Mouse (Mus musculus): ENCODE measurements around the gene Plekha8. TPM values are rescaled to one million over a fixed set of nuclear protein-coding genes. Genes with fewer than 3 reads are reported as not detected.

Gene Plekha8
- polyA plus RNA-seq, 1 experiment from 2014 or later: 11.8 TPM

DNA sequence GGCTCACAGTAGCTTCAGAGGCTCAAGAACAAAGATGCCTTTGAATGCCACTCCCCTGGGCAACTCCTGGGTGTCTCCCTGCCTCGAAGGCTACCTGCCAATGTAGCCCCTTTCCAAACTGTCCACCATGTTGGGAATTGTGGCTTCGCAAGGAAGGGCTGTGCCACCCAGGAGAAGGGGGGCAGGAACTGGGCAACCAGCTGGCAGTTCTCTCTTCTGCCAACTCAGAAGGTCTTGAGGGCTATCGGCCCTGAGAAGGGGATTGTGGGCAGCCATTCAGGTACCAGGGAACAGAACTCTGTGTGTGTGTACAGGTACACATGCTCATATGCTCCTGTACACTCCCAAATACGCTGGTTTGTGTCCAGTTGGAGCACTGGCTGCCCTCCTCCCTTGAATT lies 89.2 kb downstream of the Plekha8 start:
- Histone ChIP-seq H3K27me3 (replicated peaks; ENCODE audit: control insufficient read depth, insufficient read depth, low read length) (no peaks in the 10 kb centered on the region), H3K36me3 (ENCODE audit: control insufficient read depth, insufficient read depth, low read length) (no peaks in the 10 kb centered on the region), H3K9ac (ENCODE audit: low read length) (no peak overlapping the region), H3K27ac (ENCODE audit: low read depth, low read length) (no peak overlapping the region), H3K4me3 (ENCODE audit: low read depth, low read length) (0 out of 2 replicates have a peak overlapping the region, but pooled peaks have one; percentile 3), H3K4me2 (ENCODE audit: low read length) (peak overlapping the region; percentile 7; the same call in 1 of the 2 replicates), H3K4me1 (ENCODE audit: control insufficient read depth, insufficient read depth, low read length) (peaks cover 9% of the 10 kb centered on the region), H3K9me3 (replicated peaks; ENCODE audit: control insufficient read depth, low read length) (no peaks in the 10 kb centered on the region)
- DNase-seq (ENCODE audit: low spot score) (no peak), ATAC-seq (no peak)
- 82% methylated on average over 4 of the region's 4 CpGs for whole genome bisulfite sequencing

DNA sequence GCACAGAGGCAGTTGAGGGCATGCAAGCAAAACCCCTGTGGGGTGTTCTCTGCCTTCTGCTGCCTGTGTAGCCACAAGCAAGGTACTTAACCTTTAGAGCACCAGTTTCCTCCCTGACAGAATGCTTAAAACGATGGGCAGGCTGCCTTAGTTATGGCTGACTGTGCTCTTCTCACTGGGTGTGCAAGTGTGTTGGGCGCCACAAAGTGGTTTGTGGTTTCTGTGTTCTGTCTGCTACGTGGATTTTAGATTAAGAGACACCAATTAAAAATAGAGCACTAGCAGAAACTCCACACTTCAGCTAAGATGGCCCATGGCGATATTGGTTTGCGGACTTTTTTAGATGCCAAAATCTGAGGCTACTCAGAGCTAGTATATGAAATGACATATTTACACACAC lies 90.2 kb downstream of the Plekha8 start:
- no peaks in the 10 kb centered on the region for H3K27me3 ChIP-seq (replicated peaks; ENCODE audit: control insufficient read depth, insufficient read depth, low read length)

DNA sequence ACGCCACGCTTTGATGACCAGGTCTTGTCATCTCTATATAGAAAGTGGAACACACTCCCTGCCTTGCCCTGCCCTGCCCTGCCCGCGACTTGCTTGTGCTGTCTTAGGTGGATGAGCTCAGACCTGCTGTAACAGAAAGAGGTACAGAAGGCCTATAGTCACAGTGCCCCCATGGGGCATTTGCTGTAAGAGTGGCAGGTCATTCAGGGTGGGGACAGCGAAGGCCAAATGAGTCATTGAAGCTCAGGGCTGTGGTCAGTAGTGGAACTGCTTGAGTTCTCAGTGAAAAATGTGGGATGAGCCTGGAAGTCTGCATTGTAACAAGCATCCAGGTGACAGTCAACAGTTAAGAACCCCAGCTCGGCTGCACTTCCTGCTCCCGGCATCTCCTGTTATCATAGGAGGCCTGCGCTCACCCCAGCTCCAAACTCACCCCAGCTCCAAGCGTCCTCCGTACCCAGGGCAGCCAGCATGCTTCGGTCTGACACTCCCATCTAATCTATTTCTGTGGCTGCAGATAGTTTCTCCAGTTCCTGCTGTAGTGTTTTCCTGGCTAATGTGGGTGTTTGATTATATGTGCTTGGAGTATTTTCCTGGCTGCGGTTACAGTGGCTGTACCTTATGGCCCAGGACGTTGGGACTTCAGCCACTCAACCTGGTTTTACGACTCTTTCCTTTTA lies 90.9 kb downstream of the Plekha8 start:
- Histone ChIP-seq H3K27me3 (replicated peaks; ENCODE audit: control insufficient read depth, insufficient read depth, low read length) (no peaks in the 10 kb centered on the region), H3K4me2 (ENCODE audit: low read length) (no peak overlapping the region), H3K9ac (ENCODE audit: low read length) (no peak overlapping the region), H3K27ac (ENCODE audit: low read depth, low read length) (no peak overlapping the region), H3K9me3 (replicated peaks; ENCODE audit: control insufficient read depth, low read length) (no peaks in the 10 kb centered on the region), H3K4me1 (ENCODE audit: control insufficient read depth, insufficient read depth, low read length) (peaks cover 7% of the 10 kb centered on the region), H3K4me3 (ENCODE audit: low read depth, low read length) (no peak overlapping the region), H3K36me3 (ENCODE audit: control insufficient read depth, insufficient read depth, low read length) (peaks cover 14% of the 10 kb centered on the region)
- no peak for DNase-seq (ENCODE audit: low spot score)
- ATAC-seq: no peak
- 83% methylated on average over 14 of the region's 14 CpGs for WGBS

More for the DNA sequence above, 90.2 kb downstream of the Plekha8 start:
- 80% methylated on average over 5 of the region's 5 CpGs for WGBS
- H3K4me1 ChIP-seq (ENCODE audit: control insufficient read depth, insufficient read depth, low read length): peaks cover 9% of the 10 kb centered on the region
- no peak overlapping the region for H3K27ac ChIP-seq (ENCODE audit: low read depth, low read length)
- no peak overlapping the region for H3K9ac ChIP-seq (ENCODE audit: low read length)
- no peaks in the 10 kb centered on the region for H3K9me3 ChIP-seq (replicated peaks; ENCODE audit: control insufficient read depth, low read length)
- ATAC-seq (no peak), DNase-seq (ENCODE audit: low spot score) (no peak)
- peaks cover 7% of the 10 kb centered on the region for H3K36me3 ChIP-seq (ENCODE audit: control insufficient read depth, insufficient read depth, low read length)
- no peak overlapping the region for H3K4me2 ChIP-seq (ENCODE audit: low read length)
- H3K4me3 ChIP-seq (ENCODE audit: low read depth, low read length): no peak overlapping the region

DNA sequence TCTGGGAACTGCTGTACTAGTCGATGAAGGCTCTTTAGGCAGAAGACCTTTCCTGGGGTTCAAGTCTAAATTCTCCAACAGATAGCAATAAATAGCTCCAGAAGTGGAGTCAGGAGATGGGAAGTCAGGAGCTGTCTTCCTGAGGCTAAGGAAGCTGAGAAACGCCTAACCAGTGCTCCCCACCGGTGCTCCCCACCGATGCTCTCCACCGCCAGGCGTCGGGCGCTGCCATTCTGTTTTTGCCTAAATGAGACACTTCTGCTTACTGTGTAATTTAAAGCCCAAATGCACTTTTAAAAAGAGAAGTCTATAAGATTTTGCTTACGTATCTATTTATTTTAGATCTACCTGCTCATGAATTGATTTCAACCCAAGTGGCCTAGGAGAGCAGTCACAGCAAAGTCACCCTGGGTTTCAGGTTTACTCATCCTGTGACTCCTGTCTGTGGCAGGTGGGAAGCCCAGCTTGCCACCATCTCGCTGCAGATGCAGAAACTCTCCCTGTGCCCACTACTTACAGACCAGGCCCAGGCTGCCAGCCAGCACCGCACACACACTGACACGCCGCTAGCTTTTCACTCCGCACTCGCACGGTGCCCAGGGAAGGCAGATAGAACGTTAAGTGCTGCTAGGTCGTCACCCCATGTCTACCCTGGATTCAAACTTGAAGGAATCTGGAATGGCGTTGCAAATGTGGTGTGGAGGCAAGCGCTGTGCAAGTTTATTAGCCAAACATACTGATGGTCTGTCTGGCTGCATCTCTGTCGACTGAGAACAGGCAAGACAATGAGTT lies 92.2 kb downstream of the Plekha8 start:
- DNase-seq (ENCODE audit: low spot score): no peak
- H3K36me3 ChIP-seq (ENCODE audit: control insufficient read depth, insufficient read depth, low read length): peaks cover 25% of the 10 kb centered on the region
- no peak overlapping the region for H3K4me3 ChIP-seq (ENCODE audit: low read depth, low read length)
- H3K27ac ChIP-seq (ENCODE audit: low read depth, low read length): no peak overlapping the region
- ATAC-seq: no peak
- 92% methylated on average over 21 of the region's 21 CpGs for WGBS
- H3K9ac ChIP-seq (ENCODE audit: low read length): no peak overlapping the region
- peaks cover 6% of the 10 kb centered on the region; the same call in 1 of the 2 replicates for H3K4me1 ChIP-seq (ENCODE audit: control insufficient read depth, insufficient read depth, low read length)
- H3K9me3 ChIP-seq (replicated peaks; ENCODE audit: control insufficient read depth, low read length): no peaks in the 10 kb centered on the region
- no peaks in the 10 kb centered on the region for H3K27me3 ChIP-seq (replicated peaks; ENCODE audit: control insufficient read depth, insufficient read depth, low read length)
- no peak overlapping the region for H3K4me2 ChIP-seq (ENCODE audit: low read length)

DNA sequence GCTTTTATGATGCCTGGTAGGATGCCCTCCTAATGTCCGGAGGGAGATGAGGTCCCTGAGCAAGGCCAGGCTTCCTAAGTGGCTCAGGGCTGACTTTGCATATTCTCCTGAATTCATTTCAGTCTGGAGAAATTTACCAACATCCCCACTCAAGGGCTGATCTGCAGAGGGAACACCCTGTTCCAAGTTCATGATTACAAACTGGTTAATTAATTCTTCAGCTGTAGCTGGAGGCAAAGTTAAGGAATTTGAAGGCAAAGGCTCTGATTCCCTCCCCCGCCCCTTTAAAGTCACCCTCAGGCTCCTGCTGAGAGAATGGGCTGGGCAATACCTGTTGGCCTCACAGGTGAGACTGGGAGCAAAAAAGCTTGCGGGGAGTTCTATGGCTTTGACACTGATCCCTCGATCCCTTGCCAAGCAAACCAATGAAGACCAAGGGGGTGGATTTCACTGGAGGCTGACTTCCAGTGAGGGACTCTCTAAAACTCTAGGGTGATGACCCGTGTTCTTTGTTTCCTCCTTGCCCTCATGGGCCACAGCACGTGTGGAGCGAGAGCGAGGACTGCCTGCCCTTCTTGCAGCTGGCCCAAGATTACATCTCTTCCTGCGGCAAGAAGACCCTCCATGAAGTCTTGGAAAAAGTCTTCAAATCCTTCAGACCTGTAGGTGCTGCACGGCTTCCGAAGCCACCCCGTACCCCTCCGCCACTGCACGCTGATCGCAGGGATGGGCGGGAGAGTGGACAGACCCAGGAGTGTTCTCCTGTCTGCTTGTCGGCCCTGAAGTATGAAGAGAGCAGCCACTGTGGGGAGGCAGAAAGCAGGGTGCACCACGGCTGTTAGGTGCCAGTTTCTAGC lies 93.8 kb downstream of the Plekha8 start:
- Histone ChIP-seq H3K27ac (ENCODE audit: low read depth, low read length) (no peak overlapping the region), H3K4me2 (ENCODE audit: low read length) (no peak overlapping the region), H3K9me3 (replicated peaks; ENCODE audit: control insufficient read depth, low read length) (no peaks in the 10 kb centered on the region), H3K27me3 (replicated peaks; ENCODE audit: control insufficient read depth, insufficient read depth, low read length) (no peaks in the 10 kb centered on the region), H3K4me3 (ENCODE audit: low read depth, low read length) (no peak overlapping the region), H3K9ac (ENCODE audit: low read length) (no peak overlapping the region), H3K36me3 (ENCODE audit: control insufficient read depth, insufficient read depth, low read length) (peaks cover 33% of the 10 kb centered on the region), H3K4me1 (ENCODE audit: control insufficient read depth, insufficient read depth, low read length) (0 out of 2 replicates have a peak, but pooled peaks cover 3% of the 10 kb centered on the region)
- DNase-seq (ENCODE audit: low spot score) (no peak), ATAC-seq (no peak)
- whole genome bisulfite sequencing: 87% methylated on average over 18 of the region's 18 CpGs

DNA sequence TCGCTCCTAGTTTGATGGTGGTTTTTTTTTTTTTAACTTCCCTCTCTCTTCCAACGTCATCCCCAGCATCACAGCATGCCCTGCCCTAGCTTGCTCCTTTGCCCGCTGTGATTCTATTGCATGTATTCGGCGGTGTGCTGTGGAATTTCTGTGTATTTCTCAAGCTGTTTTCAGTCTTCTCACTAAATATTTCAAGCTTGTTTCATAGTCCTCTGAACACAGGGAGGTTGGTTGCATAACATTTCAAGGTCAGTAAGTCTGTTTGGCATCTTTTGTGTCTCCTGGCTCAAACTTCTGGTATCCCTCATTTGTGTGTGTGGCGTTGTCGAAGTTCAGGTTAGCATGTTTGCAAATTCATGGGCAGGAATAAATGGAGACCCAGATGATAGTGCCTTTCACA lies 94.8 kb downstream of the Plekha8 start:
- Histone ChIP-seq H3K9ac (ENCODE audit: low read length) (no peak overlapping the region), H3K4me2 (ENCODE audit: low read length) (no peak overlapping the region), H3K9me3 (replicated peaks; ENCODE audit: control insufficient read depth, low read length) (no peaks in the 10 kb centered on the region), H3K4me3 (ENCODE audit: low read depth, low read length) (no peak overlapping the region), H3K36me3 (ENCODE audit: control insufficient read depth, insufficient read depth, low read length) (peaks cover 39% of the 10 kb centered on the region), H3K27ac (ENCODE audit: low read depth, low read length) (no peak overlapping the region), H3K4me1 (ENCODE audit: control insufficient read depth, insufficient read depth, low read length) (no peaks in the 10 kb centered on the region), H3K27me3 (replicated peaks; ENCODE audit: control insufficient read depth, insufficient read depth, low read length) (no peaks in the 10 kb centered on the region)
- 85% methylated on average over 7 of the region's 7 CpGs for WGBS
- no peak for ATAC-seq
- no peak for DNase-seq (ENCODE audit: low spot score)

DNA sequence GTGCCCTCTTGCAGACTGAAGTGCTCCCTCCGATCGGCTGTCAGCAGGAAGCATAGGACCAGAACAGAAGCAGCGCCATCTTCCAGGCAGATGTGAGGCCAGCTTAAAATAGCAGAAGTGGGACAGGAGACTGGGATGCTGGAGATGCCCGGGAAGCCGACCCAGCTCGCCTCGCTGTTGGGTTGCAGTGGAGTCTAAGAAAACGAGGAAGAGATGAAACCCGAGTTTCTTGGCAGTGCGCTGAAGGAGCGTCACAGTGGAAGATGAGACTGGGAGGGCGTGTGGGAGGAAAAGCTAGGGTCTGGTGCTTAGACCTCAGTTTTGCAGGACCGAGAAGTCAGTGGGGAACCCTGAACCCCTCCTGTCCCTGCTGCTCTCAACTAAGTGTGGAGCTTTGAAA lies 95.9 kb downstream of the Plekha8 start:
- peaks cover 39% of the 10 kb centered on the region for H3K36me3 ChIP-seq (ENCODE audit: control insufficient read depth, insufficient read depth, low read length)
- no peak for ATAC-seq

DNA sequence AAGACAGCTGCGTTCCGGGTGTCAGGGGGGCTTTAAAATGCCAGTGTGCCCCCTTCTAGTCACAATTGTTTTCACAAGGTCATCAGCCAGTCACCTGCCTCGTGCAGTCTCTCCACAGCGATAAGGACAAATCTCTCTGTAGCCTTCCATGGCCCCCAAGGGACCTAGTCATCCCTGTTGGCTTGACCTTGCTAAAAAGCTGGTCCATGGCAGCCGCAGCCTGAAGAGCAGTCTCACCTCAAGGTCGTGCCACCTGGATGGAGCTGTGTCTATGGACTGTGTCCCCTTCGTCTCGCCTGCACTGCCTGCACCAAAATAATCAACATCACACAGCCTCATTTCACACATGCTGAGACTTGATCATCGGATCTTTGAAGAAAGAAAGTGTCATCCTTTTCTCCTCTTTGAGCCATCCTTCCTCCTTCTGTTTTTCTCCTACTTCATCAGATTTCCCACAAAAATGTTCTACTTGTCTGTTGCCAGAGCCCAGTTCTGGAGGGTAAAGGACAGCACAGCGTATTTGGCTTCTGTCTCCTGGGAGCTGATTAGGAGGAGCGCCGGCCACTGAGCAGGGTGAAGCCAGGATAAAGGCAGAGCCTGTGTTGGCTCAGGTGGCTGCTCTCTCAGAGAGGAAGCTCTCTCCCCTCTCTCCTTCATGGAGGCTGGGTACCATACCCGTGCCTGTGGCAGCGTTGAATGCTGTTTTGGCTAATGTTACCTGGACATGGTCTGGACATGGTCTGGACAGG lies 96.6 kb downstream of the Plekha8 start:
- Histone ChIP-seq H3K4me3 (ENCODE audit: low read depth, low read length) (no peak overlapping the region), H3K27ac (ENCODE audit: low read depth, low read length) (no peak overlapping the region), H3K9me3 (replicated peaks; ENCODE audit: control insufficient read depth, low read length) (no peaks in the 10 kb centered on the region), H3K27me3 (replicated peaks; ENCODE audit: control insufficient read depth, insufficient read depth, low read length) (no peaks in the 10 kb centered on the region), H3K36me3 (ENCODE audit: control insufficient read depth, insufficient read depth, low read length) (peaks cover 39% of the 10 kb centered on the region), H3K4me2 (ENCODE audit: low read length) (no peak overlapping the region), H3K4me1 (ENCODE audit: control insufficient read depth, insufficient read depth, low read length) (no peaks in the 10 kb centered on the region), H3K9ac (ENCODE audit: low read length) (no peak overlapping the region)
- ATAC-seq (no peak), DNase-seq (ENCODE audit: low spot score) (no peak)
- WGBS: 84% methylated on average over 14 of the region's 14 CpGs

More for the DNA sequence above, 95.9 kb downstream of the Plekha8 start:
- Histone ChIP-seq H3K9ac (ENCODE audit: low read length) (no peak overlapping the region), H3K27me3 (replicated peaks; ENCODE audit: control insufficient read depth, insufficient read depth, low read length) (no peaks in the 10 kb centered on the region), H3K4me1 (ENCODE audit: control insufficient read depth, insufficient read depth, low read length) (no peaks in the 10 kb centered on the region), H3K9me3 (replicated peaks; ENCODE audit: control insufficient read depth, low read length) (no peaks in the 10 kb centered on the region), H3K27ac (ENCODE audit: low read depth, low read length) (no peak overlapping the region), H3K4me2 (ENCODE audit: low read length) (no peak overlapping the region), H3K4me3 (ENCODE audit: low read depth, low read length) (no peak overlapping the region)
- DNase-seq (ENCODE audit: low spot score): no peak
- 88% methylated on average over 13 of the region's 13 CpGs for WGBS
